Mouse (Mus musculus) CH12.LX (cell line): Measurements from ENCODE around the gene Gramd1b. TPM values are rescaled to one million over a fixed set of nuclear protein-coding genes. Genes with fewer than 3 reads are reported as not detected.

Experiments
- DNase-seq: peaks from one replicate; pipeline ENCODE4 v3.0.0-alpha.2; 2013; ENCODE audit errors: extremely low read depth
- H3K27ac ChIP-seq: 2 replicates; pipeline ENCODE4 v1.5.1; 2012; ENCODE audit warnings: low read depth, mild to moderate bottlenecking, control low read depth, moderate library complexity; ENCODE audit not compliant: insufficient read depth
- H3K27me3 ChIP-seq: replicated peaks from 2 replicates; pipeline ENCODE3; 2012; ENCODE audit warnings: inconsistent platforms
- H3K36me3 ChIP-seq, 2 experiments: replicated peaks in 1 of 2; 2 replicates each; pipeline versions ENCODE3 to v1.6.1; 2012; ENCODE audit warnings: inconsistent platforms in 1 of 2, low read length in 1 of 2, mild to moderate bottlenecking in 1 of 2, mixed read lengths in 1 of 2, moderate library complexity in 1 of 2; ENCODE audit not compliant: control insufficient read depth in 1 of 2, insufficient read depth in 1 of 2
- H3K4me1 ChIP-seq, 2 experiments: 2 replicates each; pipeline ENCODE4 v1.6.1; 2012; ENCODE audit warnings: inconsistent platforms in 1 of 2, moderate library complexity in 1 of 2; ENCODE audit not compliant: insufficient read depth in 2 of 2, control insufficient read depth in 1 of 2
- H3K4me2 ChIP-seq: 2 replicates; pipeline ENCODE4 v1.6.1; 2012; ENCODE audit warnings: low read depth, mild to moderate bottlenecking, control low read depth; ENCODE audit not compliant: poor library complexity, insufficient read depth, severe bottlenecking
- H3K4me3 ChIP-seq, 3 experiments: fragments of 150-350 bp in 1 of 3; sonication (generic) in 1 of 3; replicated peaks in 1 of 3; 2 replicates each; pipeline versions ENCODE3 to v1.5.1; 2011 to 2012; ENCODE audit warnings: low read depth in 2 of 3, low read length in 2 of 3, mild to moderate bottlenecking in 2 of 3, moderate library complexity in 2 of 3, control low read depth in 1 of 3, improper control_type of control experiment in 1 of 3, inconsistent platforms in 1 of 3, mixed read lengths in 1 of 3; ENCODE audit not compliant: poor library complexity in 1 of 3
- H3K79me2 ChIP-seq: replicated peaks from 2 replicates; pipeline ENCODE4 v1.6.1; 2012; ENCODE audit warnings: mild to moderate bottlenecking, moderate library complexity; ENCODE audit not compliant: control insufficient read depth, poor library complexity, insufficient read depth, severe bottlenecking; ENCODE audit errors: extremely low read depth
- H3K9ac ChIP-seq: 2 replicates; pipeline ENCODE4 v1.6.1; 2012; ENCODE audit warnings: low read depth, mild to moderate bottlenecking, control low read depth, moderate library complexity; ENCODE audit not compliant: insufficient read depth
- H3K9me3 ChIP-seq: replicated peaks from 2 replicates; pipeline ENCODE3; 2012; ENCODE audit warnings: low read length, inconsistent platforms, mixed read lengths
- BHLHE40 ChIP-seq: IDR thresholded peaks from 2 replicates; pipeline ENCODE4 v1.6.1; 2011; ENCODE audit warnings: mild to moderate bottlenecking, low read depth, low read length, improper control_type of control experiment
- CHD1 ChIP-seq: IDR thresholded peaks from 2 replicates; pipeline ENCODE4 v1.6.1; 2012; ENCODE audit warnings: low read depth, low read length, improper control_type of control experiment, inconsistent platforms
- CHD2 ChIP-seq: IDR thresholded peaks from 2 replicates; pipeline ENCODE4 v1.6.1; 2011; ENCODE audit warnings: low read length, improper control_type of control experiment
- CTCF ChIP-seq, 2 experiments: IDR thresholded peaks in 1 of 2; conservative IDR thresholded peaks in 1 of 2; 2 replicates each; pipeline ENCODE4 v1.5.1; 2011 to 2012; ENCODE audit warnings: low read depth in 2 of 2, low read length in 2 of 2, improper control_type of control experiment in 1 of 2, inconsistent platforms in 1 of 2, mild to moderate bottlenecking in 1 of 2, moderate library complexity in 1 of 2
- ELF1 ChIP-seq: IDR thresholded peaks from 2 replicates; pipeline ENCODE4 v1.6.1; 2014; ENCODE audit warnings: low read depth, mild to moderate bottlenecking, inconsistent platforms, low read length, improper control_type of control experiment
- EP300 ChIP-seq: IDR thresholded peaks from 2 replicates; pipeline ENCODE4 v1.6.1; 2011; ENCODE audit warnings: low read length, improper control_type of control experiment
- IRF4 ChIP-seq: IDR thresholded peaks from 2 replicates; pipeline ENCODE4 v1.6.1; 2014; ENCODE audit warnings: low read depth, mild to moderate bottlenecking, inconsistent platforms, low read length, improper control_type of control experiment
- JUN ChIP-seq: IDR thresholded peaks from 2 replicates; pipeline ENCODE4 v1.6.1; 2011; ENCODE audit warnings: low read depth, mild to moderate bottlenecking, low read length, improper control_type of control experiment, moderate library complexity; ENCODE audit not compliant: insufficient read depth
- JUND ChIP-seq: conservative IDR thresholded peaks from 2 replicates; pipeline ENCODE4 v1.6.1; 2011; ENCODE audit warnings: low read depth, low read length, improper control_type of control experiment
- KAT2A ChIP-seq: IDR thresholded peaks from 2 replicates; pipeline ENCODE4 v1.6.1; 2012; ENCODE audit warnings: low read length, improper control_type of control experiment, inconsistent platforms; ENCODE audit not compliant: insufficient replicate concordance
- MAFK ChIP-seq: IDR thresholded peaks from 2 replicates; pipeline ENCODE4 v1.6.1; 2011; ENCODE audit warnings: low read length, improper control_type of control experiment; ENCODE audit not compliant: insufficient replicate concordance
- MAX ChIP-seq: IDR thresholded peaks from 2 replicates; pipeline ENCODE4 v1.6.1; 2011; ENCODE audit warnings: low read length, improper control_type of control experiment
- MAZ ChIP-seq: IDR thresholded peaks from 2 replicates; pipeline ENCODE4 v1.6.1; 2012; ENCODE audit warnings: low read depth, mild to moderate bottlenecking, inconsistent platforms, low read length, improper control_type of control experiment, moderate library complexity
- MXI1 ChIP-seq: IDR thresholded peaks from 2 replicates; pipeline ENCODE4 v1.6.1; 2011; ENCODE audit warnings: mild to moderate bottlenecking, low read depth, low read length, improper control_type of control experiment
- NRF1 ChIP-seq: IDR thresholded peaks from 2 replicates; pipeline ENCODE4 v1.6.1; 2014; ENCODE audit warnings: low read depth, mild to moderate bottlenecking, inconsistent platforms, low read length, improper control_type of control experiment, moderate library complexity
- PAX5 ChIP-seq: IDR thresholded peaks from 2 replicates; pipeline ENCODE4 v1.6.1; 2012; ENCODE audit warnings: low read length, inconsistent platforms, mixed read lengths
- POLR2A ChIP-seq: IDR thresholded peaks from 2 replicates; pipeline ENCODE4 v1.6.1; 2011; ENCODE audit warnings: low read depth, mild to moderate bottlenecking, improper control_type of control experiment, low read length
- SIN3A ChIP-seq: IDR thresholded peaks from 2 replicates; pipeline ENCODE4 v1.6.1; 2012; ENCODE audit warnings: low read length, improper control_type of control experiment, inconsistent platforms
- SMC3 ChIP-seq: IDR thresholded peaks from 2 replicates; pipeline ENCODE4 v1.6.1; 2011; ENCODE audit warnings: low read depth, low read length, improper control_type of control experiment
- USF1 ChIP-seq: IDR thresholded peaks from 2 replicates; pipeline ENCODE4 v1.6.1; 2014; ENCODE audit warnings: low read depth, mild to moderate bottlenecking, inconsistent platforms, low read length, improper control_type of control experiment
- USF2 ChIP-seq: conservative IDR thresholded peaks from 2 replicates; pipeline ENCODE4 v1.6.1; 2011; ENCODE audit warnings: low read depth, low read length, improper control_type of control experiment
- ZC3H11A ChIP-seq: IDR thresholded peaks from 2 replicates; pipeline ENCODE4 v1.6.1; 2012; ENCODE audit warnings: low read depth, mild to moderate bottlenecking, inconsistent platforms, low read length, improper control_type of control experiment
- ZKSCAN1 ChIP-seq: IDR thresholded peaks from 2 replicates; pipeline ENCODE4 v1.6.1; 2012; ENCODE audit warnings: low read depth, inconsistent platforms, low read length, improper control_type of control experiment, borderline replicate concordance
- ZMIZ1 ChIP-seq: IDR thresholded peaks from 2 replicates; pipeline ENCODE4 v1.6.1; 2012; ENCODE audit warnings: low read depth, mild to moderate bottlenecking, inconsistent platforms, low read length, improper control_type of control experiment
- ZNF384 ChIP-seq: IDR thresholded peaks from 2 replicates; pipeline ENCODE4 v1.6.1; 2012; ENCODE audit warnings: low read depth, low read length, improper control_type of control experiment, inconsistent platforms
- dilution Hi-C: fragments of 300-500 bp; cut with MboI; formaldehyde crosslinking; loops from 2 replicates; pipeline ENCODE4 v1.14.3; 2020; ENCODE audit warnings: low sequenced_read_pairs; ENCODE audit not compliant: extremely low pct_unique_long_range_greater_than_20kb, extremely low pct_ligation_motif_present
- in situ Hi-C: fragments of 300-500 bp; cut with MboI; formaldehyde crosslinking; loops from 3 replicates; pipeline ENCODE4 v1.14.3; 2019; ENCODE audit warnings: low sequenced_read_pairs, low pct_ligation_motif_present, low pct_unique_long_range_greater_than_20kb, mixed read lengths
- polyA plus RNA-seq: library from polyadenylated mRNA; unstranded; fragments of >175 nt; gene quantifications from 2 replicates; pipeline ENCODE4 v1.2.1, GENCODE M21; 2012; ENCODE audit warnings: low read depth; ENCODE audit not compliant: insufficient read length
- total RNA-seq, 2 experiments: library from RNA; depleted of rRNA; stranded (reverse); fragments of 300-350 nt in 1 of 2; fragments of >200 nt in 1 of 2; gene quantifications; 2 replicates each; pipeline ENCODE4 v1.2.3; 2012 to 2014

The Gramd1b gene
- total and polyA plus RNA-seq, 3 experiments = 13.3 to 40.8 (median 16.7) TPM

DNA sequence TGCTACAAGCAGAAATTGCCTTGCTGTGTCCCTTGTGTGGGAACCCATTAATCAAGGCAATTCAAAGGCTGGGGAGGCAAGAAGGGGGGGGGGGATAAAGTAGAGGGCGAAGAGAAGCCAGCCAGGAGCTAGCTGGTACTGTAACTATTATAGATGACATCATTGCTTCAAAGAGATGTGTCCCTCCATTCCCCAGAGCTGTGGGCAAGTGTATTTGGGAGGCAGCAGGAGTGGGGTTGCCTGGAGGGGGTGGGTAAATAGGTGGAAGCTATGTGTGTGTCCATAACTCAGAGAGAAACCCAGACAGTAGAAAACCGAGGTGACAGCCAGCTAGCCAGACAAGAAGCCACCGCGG lies 262.5 kb downstream of the Gramd1b start:
- dilution Hi-C loops = no loop called here
- in situ Hi-C loops = no loop called here
- Histone ChIP-seq H3K27ac (no peak overlapping the region), H3K9me3 (no peaks in the 10 kb centered on the region), H3K9ac (no peak overlapping the region), H3K79me2 (no peaks in the 10 kb centered on the region), H3K36me3 (no peaks in the 10 kb centered on the region), H3K27me3 (no peaks in the 10 kb centered on the region), H3K4me2 (peak overlapping the region; percentile 87), H3K4me3 (peak overlapping the region in 1 of 3 experiments; percentile 44), H3K4me1 (peaks cover 5% of the 10 kb centered on the region in 2 experiments; a peak in 1 of 4 replicates)
- no peak for DNase-seq
- TF ChIP-seq CHD1 = no peak
- TF ChIP-seq USF2 = no peak
- TF ChIP-seq IRF4 = no peak
- TF ChIP-seq ELF1 = no peak
- TF ChIP-seq ZNF384 = no peak
- TF ChIP-seq JUND = no peak
- TF ChIP-seq SMC3 = no peak
- TF ChIP-seq PAX5 = no peak
- no peak for TF ChIP-seq JUN
- no peak for TF ChIP-seq BHLHE40
- no peak for TF ChIP-seq SIN3A
- no peak for TF ChIP-seq KAT2A
- no peak for TF ChIP-seq POLR2A
- no peak for TF ChIP-seq ZC3H11A
- no peak for TF ChIP-seq MXI1
- TF ChIP-seq MAFK = no peak
- no peak for TF ChIP-seq USF1
- no peak for TF ChIP-seq CHD2
- TF ChIP-seq ZMIZ1 = no peak

DNA sequence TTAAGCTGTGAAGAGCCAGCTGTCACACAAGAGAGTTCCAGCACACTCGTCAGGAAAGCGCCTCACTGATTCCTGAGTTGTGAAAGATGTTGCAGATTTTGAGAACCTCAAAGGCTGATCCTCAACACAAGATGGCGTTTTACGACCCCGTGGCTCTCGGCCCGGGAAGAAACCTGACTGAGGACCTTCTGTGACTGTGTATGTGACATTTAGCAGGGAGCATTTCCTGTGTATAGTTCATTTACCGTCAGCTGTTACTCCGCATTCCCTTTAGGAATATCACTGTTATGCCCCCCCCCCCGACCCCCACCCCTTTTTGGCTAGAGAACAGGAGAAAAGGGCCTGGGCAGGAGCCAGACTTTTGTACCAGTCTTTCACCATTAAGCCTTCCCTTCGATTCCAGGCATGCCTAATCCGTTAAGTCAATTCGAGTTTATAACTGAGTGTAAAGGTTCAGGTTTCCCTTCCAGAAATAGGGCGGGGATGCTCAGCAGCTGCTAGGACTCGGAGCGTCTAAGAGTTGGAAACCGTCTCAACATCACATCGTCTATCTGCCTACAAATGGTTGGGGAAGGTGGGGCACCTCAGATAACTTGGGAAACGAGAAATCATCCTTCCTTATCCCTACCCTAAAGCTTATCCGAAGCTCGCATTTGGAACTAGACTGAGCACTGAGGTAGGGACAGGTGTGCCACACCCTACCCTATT lies 263.0 kb downstream of the Gramd1b start:
- in situ Hi-C loops (no loop called here), dilution Hi-C loops (no loop called here)
- H3K4me3 ChIP-seq = no peak overlapping the region
- no peaks in the 10 kb centered on the region for H3K79me2 ChIP-seq
- no peaks in the 10 kb centered on the region for H3K27me3 ChIP-seq
- no peak for DNase-seq
- peak overlapping the region; percentile 87; the same call in 1 of the 2 replicates for H3K4me2 ChIP-seq
- no peak overlapping the region for H3K27ac ChIP-seq
- no peak overlapping the region for H3K9ac ChIP-seq
- peaks cover 5% of the 10 kb centered on the region in 2 experiments; a peak in 1 of 4 replicates for H3K4me1 ChIP-seq
- no peaks in the 10 kb centered on the region for H3K36me3 ChIP-seq
- H3K9me3 ChIP-seq = no peaks in the 10 kb centered on the region
- TF ChIP-seq ZKSCAN1 (no peak), POLR2A (no peak), MAZ (no peak), EP300 (no peak), JUN (no peak), ZNF384 (no peak), MAX (no peak), ELF1 (no peak), KAT2A (no peak), IRF4 (no peak), CTCF (conservative IDR thresholded peaks at IDR 0.05 in 1 of 2, IDR thresholded peaks at IDR 0.05 in 1 of 2; ENCODE audit: low read depth in 2 of 2, low read length in 2 of 2) (peak in 1 of 2 experiments; percentile 32; a peak in 2 of 4 replicates), NRF1 (no peak), SMC3 (peak; percentile 12), MXI1 (no peak)
